In the genomic region with DNA sequence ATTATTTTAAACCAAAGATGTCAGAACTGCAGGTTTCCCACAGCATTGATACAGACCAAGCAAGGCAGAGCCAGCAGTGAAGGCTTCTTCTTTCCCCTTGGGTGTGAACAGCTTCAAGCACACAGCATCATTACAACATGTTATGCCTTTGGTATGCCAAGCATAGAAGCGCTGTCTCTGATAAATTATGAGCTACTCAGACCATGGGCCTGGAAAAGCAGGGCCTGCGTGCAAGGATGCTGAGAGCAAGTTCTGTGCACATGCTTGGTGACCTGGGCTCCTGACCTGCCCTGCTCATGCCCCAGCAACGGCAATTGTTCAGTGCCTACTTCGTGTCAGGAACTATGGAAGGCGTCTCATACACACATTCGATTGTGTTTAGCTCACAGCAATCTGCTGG, we compare ENCODE assay signal across 17 mouse cellular contexts.
A peak's percentile ranks its signal among the peaks of the same experiment; 100 is the strongest.
DNase-seq lines count a peak whose midpoint lies in the region; ATAC-seq and TF ChIP-seq lines count a peak whose summit lies in the region.
"Had no signal": no experiment of that assay in that cellular context is flagged by ENCODE, and none has a peak within 500 bp of the region (broad histone marks: within the 10 kb centered on the region; RNA-seq: fewer than 3 reads in every experiment).

No protein-coding gene starts in this region.

- 0 out of 2 replicates have a peak overlapping the region, but pooled peaks have one; percentile 56 for H3K27ac ChIP-seq in heart, embryonic 10.5 days
- H3K27ac ChIP-seq in forebrain, embryonic 11.5 days (ENCODE audit: low read depth, low read length), result peak overlapping the region; percentile 26
- H3K27ac ChIP-seq in limb, embryonic 12.5 days, result 0 out of 2 replicates have a peak overlapping the region, but pooled peaks have one; percentile 1
- H3K27ac ChIP-seq: heart, embryonic 13.5 days; hindbrain, embryonic 15.5 days; limb, embryonic 15.5 days had no signal

- DNase-seq in heart, embryonic 10.5 days (ENCODE audit: low spot score), result no peak
- DNase-seq in heart, postnatal 14 days, result no peak
- DNase-seq in brain, embryonic 14.5 days (ENCODE audit: low read depth), result peak; percentile 34
- DNase-seq in forebrain, embryonic 11.5 days (ENCODE audit: low spot score), result no peak
- no peak for DNase-seq in adrenal gland, postnatal 4 days (ENCODE audit: low spot score in 2 of 2)
- no peak for DNase-seq in cerebellum, postnatal 36 days
- no peak for DNase-seq in lung, adult 2 months
- DNase-seq: adrenal gland, postnatal 25 days; cerebellum, postnatal 14 days; kidney, adult 2 months; liver, postnatal 0 days; right cerebral cortex, postnatal 4 days had no signal

- TF ChIP-seq POLR2A in brain, embryonic 14.5 days (IDR thresholded peaks at IDR 0.05; ENCODE audit: borderline replicate concordance, extremely low read depth, insufficient read depth, insufficient read length, poor library complexity, severe bottlenecking), result no peak
- TF ChIP-seq POLR2A in lung, adult 2 months (IDR thresholded peaks at IDR 0.05; ENCODE audit: borderline replicate concordance, extremely low read depth, low read depth, low read length), result no peak

- peaks cover 23% of the 10 kb centered on the region for H3K27me3 ChIP-seq in heart, embryonic 10.5 days (ENCODE audit: insufficient read depth, poor library complexity, severe bottlenecking)
- H3K27me3 ChIP-seq in forebrain, embryonic 11.5 days (ENCODE audit: control insufficient read depth, insufficient read depth, low read length), result no peaks in the 10 kb centered on the region
- H3K27me3 ChIP-seq in limb, embryonic 12.5 days, result no peaks in the 10 kb centered on the region
- H3K27me3 ChIP-seq: hindbrain, embryonic 15.5 days; limb, embryonic 15.5 days had no signal

- intact Hi-C loops in heart, postnatal 14 days (cut with DNase I), result no loop called here

- H3K4me3 ChIP-seq in heart, embryonic 10.5 days, result no peak overlapping the region
- no peak overlapping the region for H3K4me3 ChIP-seq in forebrain, embryonic 11.5 days (ENCODE audit: low read depth, low read length)
- H3K4me3 ChIP-seq in limb, embryonic 12.5 days (replicated peaks), result no peak overlapping the region
- H3K4me3 ChIP-seq in lung, adult 2 months (replicated peaks; ENCODE audit: extremely low read depth, low read depth, low read length), result no peak overlapping the region
- H3K4me3 ChIP-seq: heart, embryonic 13.5 days; hindbrain, embryonic 15.5 days; limb, embryonic 15.5 days had no signal

- H3K4me2 ChIP-seq in forebrain, embryonic 11.5 days (ENCODE audit: low read depth, low read length, severe bottlenecking), result no peak overlapping the region
- H3K4me2 ChIP-seq in limb, embryonic 12.5 days, result no peak overlapping the region
- H3K4me2 ChIP-seq: heart, embryonic 13.5 days; hindbrain, embryonic 15.5 days; limb, embryonic 15.5 days had no signal

- 77% methylated on average over 6 of the region's 6 CpGs for WGBS in heart, embryonic 10.5 days
- WGBS in forebrain, embryonic 11.5 days, result 43% methylated on average over 6 of the region's 6 CpGs
- 69% methylated on average over 6 of the region's 6 CpGs for WGBS in limb, embryonic 12.5 days
- 76% methylated on average over 6 of the region's 6 CpGs for WGBS in lung, adult 2 months

- no peak overlapping the region for H3K9ac ChIP-seq in forebrain, embryonic 11.5 days (ENCODE audit: low read length)
- H3K9ac ChIP-seq in limb, embryonic 12.5 days (replicated peaks), result no peak overlapping the region
- H3K9ac ChIP-seq: heart, embryonic 13.5 days; hindbrain, embryonic 15.5 days; limb, embryonic 15.5 days; liver, postnatal 0 days had no signal

- H3K36me3 ChIP-seq in heart, embryonic 10.5 days, result peaks cover 3% of the 10 kb centered on the region; the same call in 1 of the 2 replicates
- no peaks in the 10 kb centered on the region for H3K36me3 ChIP-seq in forebrain, embryonic 11.5 days (ENCODE audit: control insufficient read depth, insufficient read depth, low read length)
- no peaks in the 10 kb centered on the region for H3K36me3 ChIP-seq in limb, embryonic 12.5 days
- H3K36me3 ChIP-seq: heart, embryonic 13.5 days; hindbrain, embryonic 15.5 days; limb, embryonic 15.5 days had no signal

- H3K9me3 ChIP-seq in heart, embryonic 10.5 days, result no peaks in the 10 kb centered on the region
- no peaks in the 10 kb centered on the region for H3K9me3 ChIP-seq in forebrain, embryonic 11.5 days (ENCODE audit: control insufficient read depth, low read length)
- H3K9me3 ChIP-seq in limb, embryonic 12.5 days, result peaks cover 5% of the 10 kb centered on the region; the same call in 1 of the 2 replicates
- H3K9me3 ChIP-seq: hindbrain, embryonic 15.5 days; limb, embryonic 15.5 days had no signal

- peaks cover 19% of the 10 kb centered on the region for H3K4me1 ChIP-seq in heart, embryonic 10.5 days
- H3K4me1 ChIP-seq in forebrain, embryonic 11.5 days (replicated peaks; ENCODE audit: control insufficient read depth, insufficient read depth, low read length), result peaks cover 14% of the 10 kb centered on the region
- peaks cover 18% of the 10 kb centered on the region for H3K4me1 ChIP-seq in limb, embryonic 12.5 days (replicated peaks)
- H3K4me1 ChIP-seq in lung, adult 2 months (ENCODE audit: control insufficient read depth, insufficient read depth, low read length), result peaks cover 4% of the 10 kb centered on the region

- TF ChIP-seq CTCF in brain, embryonic 14.5 days (IDR thresholded peaks at IDR 0.05; ENCODE audit: borderline replicate concordance, extremely low read depth, insufficient read depth, insufficient read length), result no peak
- TF ChIP-seq CTCF in lung, adult 2 months (IDR thresholded peaks at IDR 0.05; ENCODE audit: insufficient read depth, low read length), result no peak

- no peak; the same call in 1 of the 2 replicates for ATAC-seq in forebrain, embryonic 11.5 days (replicated peaks; ENCODE audit: low FRiP score)
- ATAC-seq in limb, embryonic 12.5 days (ENCODE audit: insufficient number of reproducible peaks, insufficient read depth, low FRiP score, low TSS enrichment, low read depth), result no peak
- ATAC-seq: activated CD4-positive, CD25-positive, alpha-beta regulatory T cell, adult 4 months; liver, postnatal 0 days had no signal

Comparison
In these comparisons a context has a peak if more than half of its experiments do, and no peak if none do; other contexts are left out.
1. H3K27ac ChIP-seq: peak in every context shown above with its lines; median percentile 56 in heart, embryonic 10.5 days; 26 in forebrain, embryonic 11.5 days; 1 in limb, embryonic 12.5 days.